Mouse (Mus musculus) activated CD4-positive, CD25-positive, alpha-beta regulatory T cell, adult 4 months (primary cell): ENCODE measurements around the gene Sft2d1. TPM values are rescaled to one million over a fixed set of nuclear protein-coding genes. Genes with fewer than 3 reads are reported as not detected.
"Not testable (repeated sequence)": the region's sequence is repeated elsewhere in the genome, so short reads cannot be mapped to it uniquely, and the experiment has no call there.

Experiments used
- ATAC-seq: one replicate; pipeline ENCODE4 v1.8.0; 2017
- polyA plus RNA-seq, 2 experiments: library from polyadenylated mRNA; unstranded; fragments of 100-300 nt; shearing (Covaris generic); gene quantifications; one replicate each; pipeline ENCODE4 v1.2.1; 2017

The Sft2d1 gene
- polyA plus RNA-seq, 2 experiments from 2014 or later = 122 to 128 TPM

DNA sequence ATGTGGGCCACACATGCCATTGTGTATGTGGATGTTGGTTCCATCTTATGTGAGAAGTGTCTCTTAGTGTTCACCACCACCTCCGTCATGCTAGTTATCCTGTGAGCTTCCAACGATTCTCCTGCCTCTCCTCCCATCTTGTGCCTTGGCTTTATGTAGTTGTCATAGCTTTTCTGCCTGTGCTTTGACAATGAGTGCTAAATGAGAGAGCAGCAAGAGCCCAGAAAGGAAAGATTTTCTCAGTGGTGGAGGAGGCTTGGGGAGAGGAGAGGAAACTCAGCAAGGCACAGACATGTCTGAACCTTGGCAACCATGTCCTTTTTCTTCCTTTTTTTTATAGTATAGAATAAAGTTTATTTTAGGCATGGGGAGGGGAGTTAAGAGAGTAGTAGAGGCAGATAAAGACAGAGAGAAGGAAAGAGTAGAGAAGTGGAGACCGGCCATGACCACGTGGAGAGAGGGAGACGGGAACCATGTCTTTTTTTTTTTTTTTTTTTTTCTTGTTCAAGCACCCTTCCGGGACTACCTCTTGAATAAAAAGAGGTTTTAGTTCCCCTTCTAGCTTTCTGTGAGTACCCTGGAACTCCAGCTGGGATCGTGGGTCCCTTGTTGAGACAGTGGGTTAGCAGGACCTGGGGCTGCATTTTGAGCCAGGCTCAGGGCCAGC is 8.0 kb upstream of the Sft2d1 start:
- ATAC-seq = no peak

DNA sequence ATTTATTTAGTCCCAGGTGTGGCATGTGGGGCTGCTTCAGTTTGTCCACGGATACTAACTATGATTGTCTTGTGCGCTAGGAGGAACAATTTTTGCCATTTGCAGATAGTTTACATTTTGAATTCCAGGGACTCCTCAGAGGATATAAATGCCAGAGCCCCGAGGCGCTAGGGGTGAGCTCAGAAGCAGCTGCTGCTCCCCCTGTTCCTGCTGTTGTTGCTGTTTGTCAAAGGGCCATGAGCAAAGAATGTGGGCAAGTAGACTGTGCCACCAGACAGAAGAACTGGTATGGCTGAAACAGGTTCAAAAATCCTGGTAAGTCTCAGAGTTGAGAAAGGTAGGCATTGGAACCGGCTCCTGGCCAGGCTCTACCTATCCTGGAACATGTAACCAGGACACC is 7.2 kb upstream of the Sft2d1 start:
- ATAC-seq = no peak

DNA sequence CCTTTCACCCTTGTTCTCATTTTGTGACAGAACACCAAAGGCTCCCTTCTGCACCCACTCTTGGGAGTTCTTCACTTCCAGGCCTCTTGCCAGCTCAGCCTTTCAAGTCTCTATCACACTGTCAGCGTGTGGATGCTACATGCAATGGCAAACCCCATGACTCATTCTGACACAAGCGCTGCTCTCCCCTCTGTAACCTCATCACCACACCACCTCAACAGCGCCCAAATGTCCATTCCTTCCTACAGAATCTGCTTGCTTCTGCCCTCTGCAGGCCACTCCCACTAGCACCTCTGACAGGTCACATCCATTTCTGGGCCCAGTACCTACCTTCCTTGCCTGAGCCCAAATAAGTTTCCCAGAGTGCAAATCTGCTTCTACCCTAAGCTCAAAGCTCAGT is 5.1 kb upstream of the Sft2d1 start:
- no peak for ATAC-seq

DNA sequence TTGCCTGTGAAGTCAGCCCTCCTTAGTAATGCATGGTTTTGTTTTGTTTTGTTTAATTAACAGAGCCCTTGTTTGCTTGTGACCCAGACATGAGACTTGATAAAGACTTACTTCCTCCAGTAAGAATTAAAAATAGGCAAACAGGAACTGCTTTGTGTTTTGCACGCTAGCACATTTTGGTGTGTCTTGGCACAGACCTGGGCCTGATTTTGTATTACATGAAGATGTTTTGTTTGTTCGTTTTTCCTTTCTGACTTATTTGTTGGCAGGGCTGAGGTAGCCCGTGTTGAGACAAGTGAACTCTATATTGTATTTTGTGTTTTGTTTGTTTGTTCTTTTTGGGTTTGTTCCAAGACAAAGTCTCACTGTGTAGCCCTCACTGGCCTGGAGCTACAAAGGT is 849 bp downstream of the Sft2d1 start:
- ATAC-seq = no peak

DNA sequence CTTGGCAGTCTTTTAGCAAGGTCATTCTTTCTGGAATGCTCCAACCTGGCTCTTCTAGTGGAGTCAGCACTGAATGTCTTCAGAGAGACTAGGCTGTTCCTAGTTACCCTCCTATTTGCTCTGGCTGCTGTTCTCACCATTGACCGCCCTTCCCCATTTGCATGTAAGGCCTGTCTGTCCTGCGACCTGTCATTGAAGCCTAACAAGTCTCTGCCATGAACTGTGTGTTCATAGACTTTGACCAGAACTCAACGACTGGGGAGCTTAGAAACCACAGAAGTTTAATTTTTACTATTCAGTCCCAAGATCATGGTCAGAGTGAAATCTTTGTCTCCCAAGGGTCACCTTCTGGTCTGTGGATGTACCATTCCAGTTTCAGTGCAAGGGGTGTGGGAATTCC is 3.1 kb downstream of the Sft2d1 start:
- no peak for ATAC-seq

DNA sequence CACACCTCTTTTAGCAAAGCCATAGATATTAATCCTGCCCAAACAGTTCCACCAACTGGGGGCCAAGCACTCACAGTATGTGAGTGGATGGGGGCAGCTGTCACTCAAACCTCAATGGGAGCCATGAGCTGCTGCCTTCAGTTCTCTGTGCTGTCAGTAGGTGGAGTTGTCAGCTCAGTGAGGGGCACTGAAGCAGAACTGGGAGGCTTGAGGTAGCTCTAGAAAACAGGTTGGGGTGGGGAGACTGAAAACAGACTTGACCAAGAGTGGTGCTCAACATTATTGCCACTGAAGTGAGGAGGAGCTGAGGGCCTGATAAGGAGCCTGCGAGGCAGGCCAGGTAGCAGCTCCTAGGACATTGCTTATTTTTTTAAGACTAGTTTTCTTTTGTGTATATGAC is 5.3 kb downstream of the Sft2d1 start:
- ATAC-seq = peak; percentile 40

DNA sequence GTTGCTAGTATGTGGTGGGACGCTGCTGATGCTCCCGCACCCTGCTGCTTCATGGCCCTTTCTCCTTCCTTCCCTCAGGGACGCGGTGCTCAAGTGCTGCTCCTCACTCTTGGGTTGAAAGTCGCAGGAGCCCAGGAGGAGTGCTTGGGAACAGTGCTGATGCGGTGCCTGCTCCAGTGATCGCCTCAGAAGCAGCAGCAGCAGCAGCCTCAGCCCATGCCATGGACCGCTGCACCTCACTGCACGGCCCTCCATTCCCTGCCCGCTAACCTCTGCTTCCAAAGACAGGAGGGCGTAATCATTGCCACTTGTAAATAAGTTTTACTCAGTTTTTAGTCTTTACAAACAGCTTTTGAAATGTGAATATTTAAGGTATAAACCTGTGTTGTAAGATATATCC is 16.0 kb downstream of the Sft2d1 start:
- not testable (repeated sequence) for ATAC-seq

DNA sequence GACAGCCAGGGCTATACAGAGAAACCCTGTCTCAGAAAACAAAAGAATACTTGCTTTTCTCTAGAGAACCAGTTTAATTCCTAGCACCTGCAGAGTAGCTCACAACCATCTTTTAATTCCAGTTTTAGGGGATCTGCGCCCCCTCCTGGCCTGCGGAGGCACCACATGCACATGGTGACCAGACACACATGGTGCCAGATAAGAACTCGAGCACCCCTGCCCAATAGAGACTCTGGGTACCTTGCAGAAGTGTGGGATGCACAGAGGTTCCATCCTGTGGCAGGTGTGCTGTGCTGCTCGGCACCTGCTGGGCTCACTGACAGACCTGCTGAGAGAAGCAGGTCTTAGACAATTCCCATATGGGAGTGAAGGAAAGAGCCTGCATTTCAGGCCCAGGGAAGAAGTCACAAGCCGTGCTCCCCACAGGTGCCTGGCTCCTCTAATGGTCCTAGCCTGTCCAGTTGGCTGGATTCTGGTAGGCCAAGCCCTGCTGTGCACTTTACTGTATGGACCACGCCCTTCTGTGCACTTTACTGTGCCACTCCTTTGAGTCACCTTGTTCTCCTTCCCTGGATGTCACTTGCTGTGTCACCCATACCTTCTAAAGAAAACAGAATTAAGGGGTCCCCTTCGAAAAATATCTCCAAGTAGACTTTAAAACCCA is 17.7 kb downstream of the Sft2d1 start:
- no peak for ATAC-seq

DNA sequence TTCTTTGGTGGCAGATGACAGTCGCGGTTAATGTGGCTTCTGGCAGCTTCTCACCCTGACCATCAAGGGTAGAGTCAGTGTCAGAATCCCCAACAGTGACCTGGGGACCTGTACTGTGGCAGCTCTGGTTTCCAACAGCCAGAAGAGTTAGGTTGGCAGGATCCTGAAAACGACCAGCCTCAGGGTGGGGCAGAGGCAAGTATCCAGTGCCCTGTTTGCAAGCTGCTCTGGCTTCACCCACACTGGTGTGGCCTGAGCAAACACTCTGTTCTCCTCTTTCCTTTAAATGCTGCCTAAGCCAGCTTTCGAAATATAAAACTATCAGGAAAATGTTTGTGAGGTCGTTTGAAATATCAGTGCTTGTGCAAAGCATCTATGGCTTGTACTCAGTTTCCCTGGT is 19.7 kb downstream of the Sft2d1 start:
- ATAC-seq = no peak

DNA sequence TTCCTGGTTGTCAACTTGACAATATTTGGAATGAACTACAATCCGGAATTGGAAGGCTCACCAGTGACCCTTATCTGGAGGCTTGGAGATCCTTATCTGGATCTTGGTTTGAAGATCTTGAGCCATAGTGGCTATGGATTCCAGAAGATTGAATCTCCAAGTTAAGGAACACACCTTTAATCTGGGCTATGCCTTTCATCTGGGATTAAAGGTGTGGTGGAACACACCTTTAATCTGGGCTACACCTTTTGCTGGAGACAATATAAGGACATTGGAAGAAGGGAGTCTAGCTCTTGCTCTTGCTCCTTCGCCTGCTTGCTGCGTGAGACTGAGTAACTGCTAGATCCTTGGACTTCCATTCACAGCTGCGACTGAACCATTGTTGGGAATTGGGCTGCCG is 26.3 kb downstream of the Sft2d1 start, which contains the start of gene Prr18:
TSS of gene Prr18 (plus strand) at position 301 of the 400 bp plus-strand sequence.
- not testable (repeated sequence) for ATAC-seq

DNA sequence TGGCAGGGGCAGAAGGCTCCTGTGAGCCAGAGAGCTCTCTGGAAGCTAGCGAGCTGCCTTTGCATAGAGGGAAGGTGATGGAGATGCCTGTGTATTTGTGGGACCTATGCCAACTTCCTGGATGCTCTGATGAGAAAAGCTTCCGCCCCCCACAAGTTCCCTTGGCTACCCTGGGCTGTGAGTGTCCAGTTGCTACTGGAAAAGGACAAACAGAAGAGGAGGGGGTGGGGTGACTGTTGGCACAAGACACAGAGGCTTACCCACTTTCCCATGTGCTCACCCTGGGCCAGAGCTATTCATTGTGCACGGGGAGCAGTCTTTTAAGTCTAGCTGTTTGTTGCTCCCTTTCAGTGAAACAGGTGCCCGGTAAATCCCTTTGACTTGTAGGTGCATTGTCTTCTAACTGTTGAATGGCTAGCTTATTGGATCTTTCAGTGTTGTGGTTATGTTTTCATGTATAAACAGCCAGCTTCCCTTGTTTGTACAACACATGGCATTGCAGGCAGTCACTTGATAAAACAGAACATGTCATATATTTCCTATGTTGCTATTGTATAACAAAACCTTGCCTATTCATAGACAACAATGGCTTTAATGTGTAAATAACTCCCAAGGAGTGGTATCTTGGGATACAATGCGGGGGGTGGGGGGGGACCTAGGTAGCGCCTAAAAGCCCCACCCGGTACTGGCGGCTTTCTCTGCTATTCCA is 28.9 kb downstream of the Sft2d1 start:
- no peak for ATAC-seq

DNA sequence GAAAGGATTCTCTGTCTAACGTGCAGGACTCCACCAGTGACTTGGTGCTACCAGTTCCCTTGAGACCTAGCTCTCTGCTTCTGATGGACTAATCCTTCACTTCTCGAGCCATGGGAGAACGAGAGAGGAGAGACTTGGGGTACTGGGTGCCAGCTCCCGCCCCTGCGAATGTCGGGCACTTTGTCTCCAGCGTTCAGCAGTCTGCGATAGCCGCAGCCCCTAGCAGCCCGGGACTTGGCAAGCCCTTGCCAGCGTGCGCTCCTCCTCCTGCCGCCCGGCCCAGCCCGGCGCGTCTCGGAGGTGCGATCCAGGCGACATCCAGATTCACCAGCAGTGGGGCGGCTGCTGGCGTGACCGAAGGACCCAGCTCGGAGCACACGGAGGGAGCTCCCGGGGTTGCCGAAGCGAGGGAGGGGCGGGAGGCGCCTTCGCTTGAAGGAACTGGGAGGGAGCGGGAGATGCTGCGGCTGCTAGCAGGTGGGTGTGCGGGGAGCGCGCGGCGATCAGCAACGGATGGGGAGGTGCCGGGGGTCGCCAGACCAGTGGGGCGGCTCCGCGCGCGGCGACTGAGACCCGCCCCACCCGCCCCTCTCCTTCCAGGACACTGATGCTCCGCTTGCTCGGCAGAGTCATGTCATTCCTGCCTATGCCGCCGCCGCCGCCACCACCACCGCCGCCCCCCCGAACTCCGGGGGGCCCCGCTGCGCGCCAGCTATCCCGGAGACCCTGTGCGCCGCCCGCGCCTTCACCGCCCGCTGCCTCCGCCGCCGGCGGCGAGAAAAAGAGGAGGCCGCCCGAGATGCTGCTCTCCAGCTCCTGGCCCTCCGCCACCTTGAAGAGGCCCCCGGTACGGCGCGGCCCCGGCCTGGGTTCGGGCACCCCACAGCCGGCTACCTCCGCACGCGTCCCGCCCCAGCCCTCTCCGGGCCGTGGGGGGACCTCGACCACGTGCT is 29.8 kb downstream of the Sft2d1 start:
- no peak for ATAC-seq

DNA sequence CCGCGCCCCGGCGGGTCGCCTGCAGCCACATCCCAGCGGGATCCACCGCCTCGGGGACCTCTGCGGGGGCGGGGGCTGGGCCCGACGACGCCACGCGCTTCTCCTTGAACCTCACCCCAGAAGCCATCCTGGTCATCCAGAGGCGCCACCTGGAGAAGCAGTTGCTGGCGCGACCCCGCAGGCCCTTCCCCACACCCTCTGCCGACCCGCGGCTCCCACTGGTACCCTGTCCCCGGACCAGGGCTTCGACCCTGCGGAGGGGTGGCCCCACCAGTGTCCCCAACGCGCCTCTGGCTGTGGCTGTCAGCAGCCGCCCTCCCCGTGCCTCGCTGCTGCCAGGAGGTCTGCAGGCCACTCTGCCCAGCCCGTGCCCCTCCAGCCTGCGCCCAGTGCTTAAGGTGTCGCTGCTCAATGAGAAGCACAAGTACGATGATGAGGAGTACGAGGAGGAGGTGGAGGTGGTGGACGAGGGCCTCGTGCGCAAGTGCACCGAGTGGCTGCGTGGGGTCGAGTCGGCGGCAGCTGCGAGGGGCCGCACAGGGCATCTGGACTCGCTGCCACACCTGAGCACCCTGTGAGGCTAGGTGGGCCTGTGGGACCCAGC is 30.6 kb downstream of the Sft2d1 start:
- no peak for ATAC-seq

DNA sequence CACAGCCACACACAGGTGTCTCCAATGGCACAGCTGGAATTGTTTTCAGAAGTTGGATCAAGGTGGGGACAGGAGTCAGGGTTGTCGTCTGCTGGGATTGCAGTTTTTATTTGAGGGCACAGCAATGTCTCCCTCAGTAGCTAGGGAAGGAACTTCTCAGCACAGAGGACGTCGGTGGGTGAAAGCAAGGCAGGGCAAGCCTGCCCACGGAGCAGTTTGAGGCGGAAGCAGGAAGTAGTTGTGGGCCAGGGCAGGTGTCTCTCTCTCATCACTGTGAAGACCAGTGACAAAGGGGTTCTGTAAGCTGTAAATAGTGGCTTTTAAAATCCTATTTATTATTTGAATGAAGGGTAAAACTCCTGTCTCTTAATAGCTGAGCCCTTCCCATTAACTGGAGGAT is 31.8 kb downstream of the Sft2d1 start:
- peak; percentile 80 for ATAC-seq

DNA sequence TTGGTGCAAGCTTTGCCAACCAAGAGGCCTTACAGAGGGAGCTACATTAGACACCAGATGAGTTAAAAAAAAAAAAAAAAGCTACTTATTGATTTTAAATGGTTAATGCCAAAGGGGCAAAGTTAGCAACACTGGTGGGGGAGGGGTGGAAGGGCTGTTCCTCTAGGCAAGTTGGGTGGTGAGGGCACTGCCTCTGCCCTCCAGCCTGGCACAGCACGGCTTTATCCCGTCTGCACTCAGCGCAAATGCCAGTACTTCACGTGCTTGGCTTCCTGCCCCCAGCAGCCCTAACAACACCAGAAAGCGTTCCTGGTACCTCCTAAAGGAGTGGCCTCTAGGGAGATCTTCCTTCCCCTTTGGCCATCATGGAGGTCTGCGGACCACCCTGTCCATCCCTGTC is 32.5 kb downstream of the Sft2d1 start:
- no peak for ATAC-seq

DNA sequence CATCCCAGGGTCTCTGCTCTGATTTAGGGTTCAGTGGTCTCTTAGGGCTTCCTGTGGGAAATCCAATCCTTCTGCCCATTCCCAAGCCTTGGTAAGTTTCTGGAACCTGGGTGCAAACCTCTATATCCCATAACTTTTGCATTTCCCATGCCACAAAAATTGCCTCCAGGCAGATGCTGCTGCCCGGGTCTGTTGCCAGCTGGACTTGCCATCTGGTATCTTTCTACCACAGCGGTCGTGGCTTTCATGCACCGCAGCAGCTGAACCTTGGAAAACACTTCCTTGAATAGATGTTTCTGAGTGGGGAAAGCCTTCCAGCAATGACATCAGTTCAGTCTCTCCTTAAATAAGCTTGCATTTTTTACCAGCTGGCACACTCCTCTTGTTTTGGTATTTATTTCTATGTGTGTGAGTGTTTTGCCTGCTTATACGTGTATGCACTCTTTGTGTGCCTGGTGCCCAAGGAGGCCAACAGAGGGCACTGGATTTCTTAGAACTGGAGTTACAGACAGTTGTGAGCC is 36.9 kb downstream of the Sft2d1 start:
- no peak for ATAC-seq

DNA sequence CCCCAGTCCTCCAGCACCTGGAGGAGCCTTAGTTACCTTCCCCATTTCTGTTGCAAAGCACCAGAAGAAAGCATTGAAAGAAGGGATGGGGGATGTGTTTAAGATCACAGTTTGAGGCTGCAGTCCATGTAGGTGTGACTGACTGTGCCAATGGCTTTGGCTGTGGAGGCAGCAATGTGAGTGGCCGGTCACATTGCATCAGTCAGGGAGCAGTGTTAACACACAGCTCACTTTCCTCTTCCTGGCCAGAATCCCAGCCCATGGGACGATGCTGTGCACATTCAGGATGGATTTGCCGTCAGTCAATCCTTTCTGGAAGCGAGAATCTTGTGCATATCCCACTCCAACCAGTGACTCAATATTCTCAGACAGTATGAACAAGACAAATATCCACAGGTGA is 38.0 kb downstream of the Sft2d1 start:
- no peak for ATAC-seq

DNA sequence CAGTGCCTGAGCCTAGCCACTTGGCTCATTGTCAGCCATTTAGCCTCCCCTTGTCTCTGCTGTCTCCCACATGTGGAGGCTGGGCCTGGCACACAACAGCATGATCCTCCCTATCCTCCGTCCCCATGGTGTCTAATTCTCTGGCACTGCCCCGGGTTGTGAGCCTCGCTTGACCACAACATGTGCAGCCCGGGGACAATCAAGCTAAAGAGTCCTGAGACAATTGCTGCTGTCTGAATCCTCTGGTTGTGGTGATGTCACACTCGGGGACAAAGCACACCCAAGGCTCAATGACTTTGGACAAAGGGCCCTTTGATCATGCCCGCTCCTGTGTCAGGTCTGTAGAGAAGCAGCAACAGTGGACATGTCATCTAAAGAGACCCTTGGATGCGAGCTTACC is 40.2 kb downstream of the Sft2d1 start:
- ATAC-seq = no peak

DNA sequence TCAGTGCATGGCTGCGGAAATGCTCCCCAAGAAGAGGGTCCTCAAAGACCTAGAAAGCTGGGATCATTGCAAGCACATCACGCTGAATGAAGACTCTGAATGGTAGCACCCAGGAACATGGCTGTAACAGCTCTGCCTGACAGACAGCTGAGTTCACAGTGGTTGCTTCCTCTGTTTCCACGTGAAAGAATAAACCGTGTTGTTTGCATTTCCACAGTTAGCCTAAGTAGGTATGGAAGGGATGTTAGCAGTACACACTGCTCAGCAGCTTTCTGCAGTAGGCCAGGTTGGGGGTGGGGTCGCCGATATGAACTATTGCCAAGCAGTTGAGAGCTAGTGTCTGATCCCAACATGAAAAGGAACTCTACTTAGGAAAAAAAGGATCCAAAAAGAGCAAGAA is 44.8 kb downstream of the Sft2d1 start, which contains the start of gene T2:
TSS of gene T2 (plus strand) at position 301 of the 400 bp plus-strand sequence.
- no peak for ATAC-seq

DNA sequence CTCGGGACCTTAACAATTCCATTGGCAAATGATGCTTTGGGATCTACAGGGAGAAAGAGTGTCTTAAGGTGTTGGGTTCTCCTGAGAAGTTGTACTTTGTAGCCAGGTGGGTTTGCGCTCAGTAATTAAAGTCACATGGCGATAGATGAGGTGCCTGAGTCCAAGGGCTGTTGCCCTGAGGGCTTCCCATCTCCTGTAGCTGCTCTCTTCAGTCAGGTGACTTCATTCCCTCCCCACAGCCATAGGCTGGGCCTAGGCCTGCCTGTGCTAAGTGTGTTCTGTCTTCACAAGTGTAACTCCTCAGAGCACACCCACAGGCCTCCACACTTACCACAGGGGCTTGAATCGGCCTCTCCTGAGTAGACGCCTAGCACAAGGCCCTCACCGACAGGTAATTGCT is 46.6 kb downstream of the Sft2d1 start:
- ATAC-seq = no peak

DNA sequence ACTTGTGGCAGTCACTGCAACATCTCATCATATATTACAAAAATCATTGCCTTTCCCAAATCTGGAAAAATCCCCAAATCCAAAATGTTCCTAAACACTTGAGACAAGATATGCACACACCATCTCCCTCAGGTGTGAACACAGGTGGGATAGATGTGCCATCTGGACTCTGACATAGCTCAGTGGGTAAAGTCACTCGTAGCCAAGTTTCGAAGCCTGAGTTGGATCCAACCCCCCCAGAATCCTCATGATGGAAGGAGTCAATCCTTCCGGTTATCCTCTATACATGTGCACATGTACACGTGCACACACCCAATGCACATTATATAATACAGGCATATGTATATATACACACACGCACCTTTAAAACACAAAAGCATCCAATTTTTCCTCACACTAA is 50.0 kb downstream of the Sft2d1 start:
- ATAC-seq = no peak
